Mouse (Mus musculus) limb, embryonic 13.5 days (tissue): ENCODE results near the gene Cd34. TPM values are rescaled to one million over a fixed set of nuclear protein-coding genes. Genes with fewer than 3 reads are reported as not detected.

Source experiments
- ATAC-seq: fragments of 200-750 bp; cut with Nextera tagmentation; 2 replicates; pipeline ENCODE4 v1.8.0; 2017; ENCODE audit warnings: low read depth, moderate number of reproducible peaks, moderate TSS enrichment; ENCODE audit not compliant: low FRiP score
- H3K27ac ChIP-seq: fragments of 300-500 bp; sonication (generic); 2 replicates; pipeline ENCODE4 v1.5.1; 2015; ENCODE audit warnings: inconsistent platforms, mild to moderate bottlenecking, moderate library complexity
- H3K27me3 ChIP-seq: fragments of 300-500 bp; sonication (generic); 2 replicates; pipeline ENCODE4 v1.6.1; 2015; ENCODE audit warnings: mild to moderate bottlenecking, inconsistent platforms
- H3K36me3 ChIP-seq: fragments of 300-500 bp; sonication (generic); 2 replicates; pipeline ENCODE4 v1.6.1; 2015; ENCODE audit warnings: inconsistent platforms, mild to moderate bottlenecking, moderate library complexity
- H3K4me1 ChIP-seq: fragments of 300-500 bp; sonication (generic); 2 replicates; pipeline ENCODE4 v1.6.1; 2015; ENCODE audit warnings: inconsistent platforms
- H3K4me2 ChIP-seq: fragments of 300-500 bp; sonication (generic); replicated peaks from 2 replicates; pipeline ENCODE4 v1.6.1; 2015; ENCODE audit warnings: inconsistent platforms, mild to moderate bottlenecking, moderate library complexity
- H3K4me3 ChIP-seq: fragments of 300-500 bp; sonication (generic); 2 replicates; pipeline ENCODE4 v1.5.1; 2015; ENCODE audit warnings: moderate library complexity, mild to moderate bottlenecking, inconsistent platforms
- H3K9ac ChIP-seq: fragments of 300-500 bp; sonication (generic); 2 replicates; pipeline ENCODE4 v1.6.1; 2015; ENCODE audit warnings: mild to moderate bottlenecking, inconsistent platforms
- H3K9me3 ChIP-seq: fragments of 300-500 bp; sonication (generic); 2 replicates; pipeline ENCODE4 v1.6.1; 2016; ENCODE audit warnings: inconsistent platforms
- WGBS: fragments of 180-500 bp; shearing (Covaris S2); methylation state at CpG from one replicate; pipeline ENCODE4 v1.1.7; 2015; 5-methylcytosine and 5-hydroxymethylcytosine counted together
- polyA plus RNA-seq: library from polyadenylated mRNA; unstranded; fragments of >200 nt; fragmentation: Nextera tagmentation; extraction: Ambion mirVana; gene quantifications from 2 replicates; pipeline ENCODE4 v1.2.1, GENCODE M21; 2015

The Cd34 gene
- polyA plus RNA-seq, 1 experiment from 2014 or later, result 59.7 TPM

- H3K4me3 ChIP-seq, result no peak overlapping the region
- no peak overlapping the region for H3K9ac ChIP-seq
- ATAC-seq, result no peak
- H3K36me3 ChIP-seq, result no peaks in the 10 kb centered on the region
- H3K27me3 ChIP-seq, result no peaks in the 10 kb centered on the region
- WGBS, result 85% methylated on average over 1 of the region's 1 CpGs
- H3K4me2 ChIP-seq, result no peak overlapping the region
- no peaks in the 10 kb centered on the region for H3K9me3 ChIP-seq
- no peaks in the 10 kb centered on the region for H3K4me1 ChIP-seq
- H3K27ac ChIP-seq, result no peak overlapping the region
Measured at GRCm38 (mm10) chr1:194993409-194993988, 54.9 kb downstream of the Cd34 start.

GRCm38 (mm10) chr1:194994262-194994661, 55.6 kb downstream of the Cd34 start:
- Histone ChIP-seq H3K4me3 (no peak overlapping the region), H3K9me3 (no peaks in the 10 kb centered on the region), H3K27ac (no peak overlapping the region), H3K36me3 (no peaks in the 10 kb centered on the region), H3K27me3 (no peaks in the 10 kb centered on the region), H3K4me1 (no peaks in the 10 kb centered on the region), H3K9ac (no peak overlapping the region), H3K4me2 (no peak overlapping the region)
- WGBS, result 76% methylated on average over 5 of the region's 5 CpGs
- ATAC-seq, result no peak

- H3K4me1 ChIP-seq, result no peaks in the 10 kb centered on the region
- H3K4me2 ChIP-seq, result no peak overlapping the region
- no peaks in the 10 kb centered on the region for H3K36me3 ChIP-seq
- H3K9ac ChIP-seq, result no peak overlapping the region
- no peak for ATAC-seq
- WGBS, result 77% methylated on average over 2 of the region's 2 CpGs
- no peak overlapping the region for H3K4me3 ChIP-seq
- no peaks in the 10 kb centered on the region for H3K27me3 ChIP-seq
- H3K27ac ChIP-seq, result no peak overlapping the region
- no peaks in the 10 kb centered on the region for H3K9me3 ChIP-seq
Measured at GRCm38 (mm10) chr1:194995196-194995595, 56.6 kb downstream of the Cd34 start.

- WGBS, result 80% methylated on average over 1 of the region's 1 CpGs
- Histone ChIP-seq H3K27me3 (no peaks in the 10 kb centered on the region), H3K36me3 (no peaks in the 10 kb centered on the region), H3K9me3 (no peaks in the 10 kb centered on the region), H3K4me2 (no peak overlapping the region), H3K27ac (no peak overlapping the region), H3K4me3 (no peak overlapping the region), H3K4me1 (no peaks in the 10 kb centered on the region), H3K9ac (no peak overlapping the region)
- ATAC-seq, result no peak
Measured at GRCm38 (mm10) chr1:194998396-194998795, 59.8 kb downstream of the Cd34 start.

GRCm38 (mm10) chr1:195003328-195003727, 64.7 kb downstream of the Cd34 start:
- H3K36me3 ChIP-seq, result no peaks in the 10 kb centered on the region

GRCm38 (mm10) chr1:195004194-195004593, 65.6 kb downstream of the Cd34 start:
- no peak overlapping the region for H3K4me2 ChIP-seq
- no peak overlapping the region for H3K9ac ChIP-seq
- no peaks in the 10 kb centered on the region for H3K4me1 ChIP-seq
- ATAC-seq, result no peak
- no peaks in the 10 kb centered on the region for H3K27me3 ChIP-seq
- H3K4me3 ChIP-seq, result no peak overlapping the region
- no peaks in the 10 kb centered on the region for H3K36me3 ChIP-seq
- no peak overlapping the region for H3K27ac ChIP-seq
- H3K9me3 ChIP-seq, result no peaks in the 10 kb centered on the region
- 88% methylated on average over 1 of the region's 1 CpGs for WGBS

More at GRCm38 (mm10) chr1:195003328-195003727, 64.7 kb downstream of the Cd34 start:
- no peak for ATAC-seq
- H3K27ac ChIP-seq, result no peak overlapping the region
- H3K4me3 ChIP-seq, result no peak overlapping the region
- no peak overlapping the region for H3K4me2 ChIP-seq
- H3K27me3 ChIP-seq, result no peaks in the 10 kb centered on the region
- WGBS, result 71% methylated on average over 4 of the region's 4 CpGs
- H3K4me1 ChIP-seq, result no peaks in the 10 kb centered on the region
- H3K9me3 ChIP-seq, result no peaks in the 10 kb centered on the region
- no peak overlapping the region for H3K9ac ChIP-seq

GRCm38 (mm10) chr1:195006267-195006666, 67.6 kb downstream of the Cd34 start:
- no peaks in the 10 kb centered on the region for H3K27me3 ChIP-seq
- H3K36me3 ChIP-seq, result no peaks in the 10 kb centered on the region

More at GRCm38 (mm10) chr1:195006267-195006666, 67.6 kb downstream of the Cd34 start:
- H3K4me1 ChIP-seq, result no peaks in the 10 kb centered on the region
- ATAC-seq, result no peak
- H3K9me3 ChIP-seq, result no peaks in the 10 kb centered on the region
- no peak overlapping the region for H3K4me2 ChIP-seq
- H3K9ac ChIP-seq, result no peak overlapping the region
- no peak overlapping the region for H3K27ac ChIP-seq
- H3K4me3 ChIP-seq, result no peak overlapping the region

Other genes with a start within 250 kb of the Cd34 start
- 1.0 and 1.4 TPM in 2 replicates for gene Cd46, start 153.4 kb downstream of the Cd34 start, polyA plus RNA-seq
- 62.4 and 65.2 TPM in 2 replicates for gene Cr1l, start 192.8 kb downstream of the Cd34 start, polyA plus RNA-seq
- 0.15 and 0.43 TPM in 2 replicates for gene Cr2, start 237.9 kb downstream of the Cd34 start, polyA plus RNA-seq